Mouse (Mus musculus): ENCODE measurements around the gene Tshz2.

- TF ChIP-seq POLR2A (IDR thresholded peaks at IDR 0.05; ENCODE audit: borderline replicate concordance, extremely low read depth, low read depth, low read length): no peak
- no peak for TF ChIP-seq CTCF (IDR thresholded peaks at IDR 0.05; ENCODE audit: insufficient read depth, low read length)
Observed at GRCm38 (mm10) chr2:170094871-170095270, 462.1 kb downstream of the Tshz2 start.

Data from lung, adult 2 months (tissue).